Mouse (Mus musculus): ENCODE measurements at regions not wholly inside any gene's neighbourhood (a gene's known extent, or its start where the extent isn't known, plus 50 kb on each side); places are given as distances from the start of the nearest gene placed in this dataset.

GRCm38 (mm10) chr12:97915026-97915425, 344.2 kb downstream of the Galc start:
- no peak for TF ChIP-seq POLR2A (IDR thresholded peaks at IDR 0.05; ENCODE audit: borderline replicate concordance, extremely low read depth, insufficient read depth, insufficient read length, poor library complexity, severe bottlenecking)
- no peak for TF ChIP-seq CTCF (IDR thresholded peaks at IDR 0.05; ENCODE audit: borderline replicate concordance, extremely low read depth, insufficient read depth, insufficient read length)
- DNase-seq (ENCODE audit: low read depth): peak; percentile 33

- TF ChIP-seq CTCF (IDR thresholded peaks at IDR 0.05; ENCODE audit: borderline replicate concordance, extremely low read depth, insufficient read depth, insufficient read length) (no peak), POLR2A (IDR thresholded peaks at IDR 0.05; ENCODE audit: borderline replicate concordance, extremely low read depth, insufficient read depth, insufficient read length, poor library complexity, severe bottlenecking) (no peak)
Measured at GRCm38 (mm10) chr12:97912730-97913129, 346.5 kb downstream of the Galc start.

GRCm38 (mm10) chr12:97899266-97899665, 360.0 kb downstream of the Galc start:
- TF ChIP-seq CTCF (IDR thresholded peaks at IDR 0.05; ENCODE audit: borderline replicate concordance, extremely low read depth, insufficient read depth, insufficient read length) (no peak), POLR2A (IDR thresholded peaks at IDR 0.05; ENCODE audit: borderline replicate concordance, extremely low read depth, insufficient read depth, insufficient read length, poor library complexity, severe bottlenecking) (no peak)

More at GRCm38 (mm10) chr12:97912730-97913129, 346.5 kb downstream of the Galc start:
- no peak for DNase-seq (ENCODE audit: low read depth)

GRCm38 (mm10) chr12:97898178-97898577, 361.1 kb downstream of the Galc start:
- peak; percentile 77 for DNase-seq (ENCODE audit: low read depth)
- no peak for TF ChIP-seq CTCF (IDR thresholded peaks at IDR 0.05; ENCODE audit: borderline replicate concordance, extremely low read depth, insufficient read depth, insufficient read length)
- no peak for TF ChIP-seq POLR2A (IDR thresholded peaks at IDR 0.05; ENCODE audit: borderline replicate concordance, extremely low read depth, insufficient read depth, insufficient read length, poor library complexity, severe bottlenecking)

More at GRCm38 (mm10) chr12:97899266-97899665, 360.0 kb downstream of the Galc start:
- DNase-seq (ENCODE audit: low read depth): peak; percentile 68

- TF ChIP-seq POLR2A (IDR thresholded peaks at IDR 0.05; ENCODE audit: borderline replicate concordance, extremely low read depth, insufficient read depth, insufficient read length, poor library complexity, severe bottlenecking) (no peak), CTCF (IDR thresholded peaks at IDR 0.05; ENCODE audit: borderline replicate concordance, extremely low read depth, insufficient read depth, insufficient read length) (no peak)
- DNase-seq (ENCODE audit: low read depth): no peak
Measured at GRCm38 (mm10) chr12:97895981-97896380, 363.3 kb downstream of the Galc start.

- DNase-seq (ENCODE audit: low read depth): peak; percentile 91
- TF ChIP-seq POLR2A (IDR thresholded peaks at IDR 0.05; ENCODE audit: borderline replicate concordance, extremely low read depth, insufficient read depth, insufficient read length, poor library complexity, severe bottlenecking) (no peak), CTCF (IDR thresholded peaks at IDR 0.05; ENCODE audit: borderline replicate concordance, extremely low read depth, insufficient read depth, insufficient read length) (no peak)
Measured at GRCm38 (mm10) chr12:97888801-97889455, 370.3 kb downstream of the Galc start.

- no peak for TF ChIP-seq CTCF (IDR thresholded peaks at IDR 0.05; ENCODE audit: borderline replicate concordance, extremely low read depth, insufficient read depth, insufficient read length)
- no peak for TF ChIP-seq POLR2A (IDR thresholded peaks at IDR 0.05; ENCODE audit: borderline replicate concordance, extremely low read depth, insufficient read depth, insufficient read length, poor library complexity, severe bottlenecking)
- peak; percentile 62 for DNase-seq (ENCODE audit: low read depth)
Measured at GRCm38 (mm10) chr12:97888291-97888800, 370.9 kb downstream of the Galc start.

GRCm38 (mm10) chr12:97882439-97882838, 376.8 kb downstream of the Galc start:
- DNase-seq (ENCODE audit: low read depth): peak; percentile 72
- no peak for TF ChIP-seq POLR2A (IDR thresholded peaks at IDR 0.05; ENCODE audit: borderline replicate concordance, extremely low read depth, insufficient read depth, insufficient read length, poor library complexity, severe bottlenecking)
- TF ChIP-seq CTCF (IDR thresholded peaks at IDR 0.05; ENCODE audit: borderline replicate concordance, extremely low read depth, insufficient read depth, insufficient read length): no peak

- peak; percentile 91 for DNase-seq (ENCODE audit: low read depth)
- TF ChIP-seq CTCF (IDR thresholded peaks at IDR 0.05; ENCODE audit: borderline replicate concordance, extremely low read depth, insufficient read depth, insufficient read length): peak; percentile 87
- TF ChIP-seq POLR2A (IDR thresholded peaks at IDR 0.05; ENCODE audit: borderline replicate concordance, extremely low read depth, insufficient read depth, insufficient read length, poor library complexity, severe bottlenecking): no peak
Measured at GRCm38 (mm10) chr12:97872391-97872790, 386.9 kb downstream of the Galc start.

- TF ChIP-seq POLR2A (IDR thresholded peaks at IDR 0.05; ENCODE audit: borderline replicate concordance, extremely low read depth, insufficient read depth, insufficient read length, poor library complexity, severe bottlenecking) (no peak), CTCF (IDR thresholded peaks at IDR 0.05; ENCODE audit: borderline replicate concordance, extremely low read depth, insufficient read depth, insufficient read length) (no peak)
- DNase-seq (ENCODE audit: low read depth): peak; percentile 47
Measured at GRCm38 (mm10) chr12:97862921-97863320, 396.3 kb downstream of the Galc start.

GRCm38 (mm10) chr12:97836202-97836908, 422.9 kb downstream of the Galc start:
- peak; percentile 94 for DNase-seq (ENCODE audit: low read depth)
- no peak for TF ChIP-seq POLR2A (IDR thresholded peaks at IDR 0.05; ENCODE audit: borderline replicate concordance, extremely low read depth, insufficient read depth, insufficient read length, poor library complexity, severe bottlenecking)
- no peak for TF ChIP-seq CTCF (IDR thresholded peaks at IDR 0.05; ENCODE audit: borderline replicate concordance, extremely low read depth, insufficient read depth, insufficient read length)

Data from brain, embryonic 14.5 days (tissue).